Mouse (Mus musculus) intestine, embryonic 14.5 days (tissue): ENCODE data around the gene Bod1l. TPM values are rescaled to one million over a fixed set of nuclear protein-coding genes. Genes with fewer than 3 reads are reported as not detected.

Source experiments
- ATAC-seq: fragments of 200-750 bp; cut with Nextera tagmentation; replicated peaks from 2 replicates; pipeline ENCODE4 v1.8.0; 2017; ENCODE audit warnings: low read depth, moderate number of reproducible peaks, moderate TSS enrichment, moderate library complexity; ENCODE audit not compliant: low FRiP score, low TSS enrichment
- DNase-seq: peaks from one replicate; pipeline ENCODE4 v3.0.0-alpha.2; 2018; ENCODE audit warnings: low spot score
- H3K27ac ChIP-seq: fragments of 300-500 bp; sonication (generic); 2 replicates; pipeline ENCODE4 v1.5.1; 2014; ENCODE audit warnings: low read depth, mild to moderate bottlenecking, control low read depth
- H3K27me3 ChIP-seq: fragments of 300-500 bp; sonication (generic); replicated peaks from 2 replicates; pipeline ENCODE4 v1.6.1; 2014; ENCODE audit warnings: low read length, control low read depth; ENCODE audit not compliant: control insufficient read depth, insufficient read depth
- H3K36me3 ChIP-seq: fragments of 300-500 bp; sonication (generic); 2 replicates; pipeline ENCODE4 v1.6.1; 2014; ENCODE audit warnings: low read length, control low read depth; ENCODE audit not compliant: control insufficient read depth, insufficient read depth
- H3K4me1 ChIP-seq: fragments of 300-500 bp; sonication (generic); replicated peaks from 2 replicates; pipeline ENCODE4 v1.6.1; 2014; ENCODE audit warnings: low read length, control low read depth, mixed read lengths; ENCODE audit not compliant: control insufficient read depth, insufficient read depth
- H3K4me2 ChIP-seq: fragments of 300-500 bp; sonication (generic); 2 replicates; pipeline ENCODE4 v1.6.1; 2014; ENCODE audit warnings: low read length
- H3K4me3 ChIP-seq: fragments of 300-500 bp; sonication (generic); 2 replicates; pipeline ENCODE4 v1.5.1; 2014; ENCODE audit warnings: low read depth, low read length, control low read depth, mixed read lengths
- H3K9ac ChIP-seq: fragments of 300-500 bp; sonication (generic); 2 replicates; pipeline ENCODE4 v1.6.1; 2014; ENCODE audit warnings: mild to moderate bottlenecking, low read length
- H3K9me3 ChIP-seq: fragments of 300-500 bp; sonication (generic); 2 replicates; pipeline ENCODE4 v1.6.1; 2016; ENCODE audit warnings: low read length, control low read depth; ENCODE audit not compliant: control insufficient read depth
- WGBS: fragments of 180-500 bp; shearing (Covaris S2); extraction: QIAGEN DNeasy Blood & Tissue Kit; methylation state at CpG from one replicate; pipeline ENCODE4 v1.1.7; 2014; 5-methylcytosine and 5-hydroxymethylcytosine counted together
- polyA plus RNA-seq: library from polyadenylated mRNA; unstranded; fragments of >200 nt; fragmentation: Nextera tagmentation; extraction: Ambion mirVana; gene quantifications from 2 replicates; pipeline ENCODE4 v1.2.1, GENCODE M21; 2014

Gene Bod1l
- polyA plus RNA-seq, 1 experiment from 2014 or later, result 20.8 TPM

DNA sequence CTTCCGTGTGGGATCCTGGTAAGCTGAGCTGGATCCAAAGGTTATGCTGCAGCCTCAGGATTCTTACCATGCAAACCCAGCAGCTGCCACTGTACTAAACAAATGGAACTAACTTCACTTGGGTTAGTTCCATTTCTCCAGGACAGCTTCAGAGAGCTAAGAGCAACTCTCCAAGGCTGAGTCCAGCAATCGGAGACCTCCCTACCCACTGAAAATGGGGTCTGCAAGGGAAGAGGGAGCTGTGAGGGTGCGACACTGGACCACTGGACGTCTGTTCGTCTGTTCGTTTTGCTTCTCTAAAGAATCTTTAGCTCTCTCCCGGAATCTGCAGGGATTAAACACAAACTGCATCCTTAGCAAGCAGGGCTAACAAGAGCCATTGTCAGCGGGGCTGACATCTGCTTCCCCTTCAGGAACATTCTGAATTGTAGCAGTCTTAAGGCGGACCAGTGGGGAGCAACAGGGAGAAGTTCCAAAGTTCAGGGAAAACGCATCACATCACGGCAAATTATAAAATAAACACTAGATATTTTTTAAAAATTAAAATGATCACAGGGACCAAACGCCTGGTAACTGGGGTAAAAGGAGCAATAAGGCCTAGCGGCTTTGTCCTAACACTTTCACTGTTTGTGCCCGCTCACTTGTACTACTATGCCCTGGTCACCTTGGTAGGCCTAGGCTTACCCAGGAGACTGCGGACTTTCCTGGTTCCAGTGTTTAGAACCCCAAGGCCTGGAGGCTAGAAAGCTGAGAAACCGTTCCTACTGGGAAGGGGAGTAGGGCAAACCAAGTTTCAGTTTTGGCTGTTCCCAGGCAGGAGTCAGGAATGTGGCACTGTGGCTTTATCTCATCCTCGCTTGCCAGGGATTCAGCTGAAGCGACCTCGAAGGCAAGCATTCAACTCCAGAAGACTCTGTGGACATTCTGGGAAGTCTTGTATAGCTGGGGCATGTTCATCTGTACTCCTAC is 85.2 kb downstream of the Bod1l start:
- Histone ChIP-seq H3K9me3 (no peaks in the 10 kb centered on the region), H3K27me3 (peaks cover 95% of the 10 kb centered on the region), H3K4me1 (0 out of 2 replicates have a peak, but pooled peaks cover 7% of the 10 kb centered on the region), H3K4me3 (no peak overlapping the region), H3K36me3 (no peaks in the 10 kb centered on the region), H3K9ac (no peak overlapping the region), H3K27ac (no peak overlapping the region), H3K4me2 (peak overlapping the region; percentile 20; the same call in 1 of the 2 replicates)
- DNase-seq, result peak; percentile 53
- 42% methylated on average over 19 of the region's 19 CpGs for WGBS
- ATAC-seq, result no peak

DNA sequence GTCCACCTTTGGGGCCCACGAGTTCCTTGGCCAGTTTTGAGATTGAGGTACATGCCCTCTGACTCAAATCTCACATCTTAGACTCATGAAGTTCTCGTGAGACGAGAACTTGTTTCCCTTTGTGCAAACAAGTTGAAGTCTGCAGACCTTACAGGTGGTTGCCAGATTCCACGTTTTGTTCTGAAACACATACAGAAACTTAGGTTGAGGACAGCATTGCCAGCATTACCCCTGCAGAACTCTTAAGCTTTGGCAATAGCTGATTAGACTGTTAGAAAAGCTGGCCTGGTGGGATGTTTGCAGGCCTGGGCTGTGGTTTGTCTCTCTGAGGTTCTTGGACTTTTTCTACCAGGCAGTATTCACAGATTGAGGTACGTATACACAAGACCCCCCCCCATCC is 86.8 kb downstream of the Bod1l start:
- 38% methylated on average over 5 of the region's 5 CpGs for WGBS
- no peaks in the 10 kb centered on the region for H3K36me3 ChIP-seq
- H3K4me2 ChIP-seq, result no peak overlapping the region
- no peak overlapping the region for H3K4me3 ChIP-seq
- peak; percentile 50 for DNase-seq
- H3K27me3 ChIP-seq, result peaks cover 93% of the 10 kb centered on the region
- H3K4me1 ChIP-seq, result 0 out of 2 replicates have a peak, but pooled peaks cover 7% of the 10 kb centered on the region
- no peak for ATAC-seq
- H3K9me3 ChIP-seq, result no peaks in the 10 kb centered on the region
- H3K9ac ChIP-seq, result no peak overlapping the region
- no peak overlapping the region for H3K27ac ChIP-seq

DNA sequence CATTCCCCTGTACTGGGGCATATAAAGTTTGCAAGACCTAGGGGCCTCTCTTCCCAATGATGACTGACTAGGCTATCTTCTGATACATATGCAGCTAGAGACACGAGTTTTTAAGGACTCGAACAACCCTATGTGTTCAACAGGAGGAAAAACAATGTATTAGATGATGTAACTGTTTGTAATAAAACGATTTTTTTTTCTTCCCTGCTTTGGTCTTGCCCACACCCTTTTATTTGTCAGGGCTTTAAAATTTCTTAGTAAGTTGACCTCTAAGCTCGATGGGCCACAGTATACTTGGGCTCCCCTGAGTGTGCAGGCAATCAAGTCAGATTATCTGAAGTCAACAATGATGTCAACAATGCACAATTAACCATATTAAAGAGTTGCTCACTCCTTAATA is 87.7 kb downstream of the Bod1l start:
- H3K27ac ChIP-seq, result no peak overlapping the region
- H3K9me3 ChIP-seq, result no peaks in the 10 kb centered on the region
- H3K9ac ChIP-seq, result no peak overlapping the region
- WGBS, result 25% methylated on average over 4 of the region's 4 CpGs
- no peak overlapping the region for H3K4me2 ChIP-seq
- DNase-seq, result no peak
- H3K4me1 ChIP-seq, result 0 out of 2 replicates have a peak, but pooled peaks cover 1% of the 10 kb centered on the region
- H3K27me3 ChIP-seq, result peaks cover 93% of the 10 kb centered on the region
- H3K4me3 ChIP-seq, result no peak overlapping the region
- H3K36me3 ChIP-seq, result no peaks in the 10 kb centered on the region
- no peak for ATAC-seq

DNA sequence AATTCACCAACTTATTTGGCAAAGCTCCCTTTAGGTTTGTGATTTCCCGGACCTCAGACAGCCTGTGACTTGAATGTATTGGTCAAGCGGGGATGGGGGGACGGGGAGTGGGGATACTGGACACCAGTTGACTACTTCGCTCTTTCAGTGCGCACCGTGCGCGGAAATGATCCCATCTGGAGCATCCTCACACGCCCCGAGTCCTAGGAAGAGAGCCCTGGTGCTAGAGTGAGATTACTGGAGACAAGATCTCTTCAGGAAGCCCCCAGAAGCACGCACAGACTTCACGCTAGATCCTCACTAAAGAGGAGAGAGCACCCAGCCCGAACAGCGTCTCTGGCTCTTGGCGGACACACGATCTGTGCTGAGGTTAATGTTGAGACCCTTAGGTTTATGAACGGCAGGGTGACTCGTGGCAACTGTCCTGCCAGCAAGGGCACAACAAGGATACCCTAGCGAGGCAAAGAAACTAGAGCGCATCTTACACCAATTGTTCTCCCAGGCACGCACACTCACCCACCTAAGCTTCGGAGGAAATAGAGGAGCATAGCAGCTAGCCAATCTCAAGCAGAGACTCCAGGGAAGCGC is 88.6 kb downstream of the Bod1l start:
- Histone ChIP-seq H3K9me3 (no peaks in the 10 kb centered on the region), H3K27ac (no peak overlapping the region), H3K27me3 (peaks cover 95% of the 10 kb centered on the region), H3K4me2 (peak overlapping the region; percentile 43), H3K4me1 (no peaks in the 10 kb centered on the region), H3K36me3 (no peaks in the 10 kb centered on the region), H3K9ac (no peak overlapping the region), H3K4me3 (peak overlapping the region; percentile 22; the same call in 1 of the 2 replicates)
- ATAC-seq, result no peak
- 3% methylated on average over 23 of the region's 23 CpGs for WGBS
- DNase-seq, result peak; percentile 65

DNA sequence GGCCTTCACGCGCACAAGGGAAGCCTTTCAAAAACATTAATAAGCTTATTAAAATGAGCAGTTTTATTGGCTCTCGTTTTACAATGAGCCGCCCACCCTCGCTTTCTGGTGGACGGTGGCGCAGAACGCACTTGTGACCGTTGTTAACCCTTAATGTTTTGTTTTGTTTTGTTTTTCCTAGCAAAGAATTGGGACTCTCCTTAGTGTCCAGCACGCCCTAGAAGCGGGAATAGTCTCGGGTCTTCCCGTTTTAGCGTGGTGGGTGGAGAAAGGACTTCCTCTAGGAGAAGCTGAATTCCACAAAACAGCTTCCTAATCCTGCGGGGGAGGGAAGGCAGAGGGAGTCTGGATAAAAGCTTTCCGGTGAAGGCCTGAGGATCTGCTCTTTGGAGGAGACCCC is 89.3 kb downstream of the Bod1l start:
- 3% methylated on average over 16 of the region's 16 CpGs for WGBS
- DNase-seq (peak; percentile 70), ATAC-seq (no peak)
- Histone ChIP-seq H3K4me2 (peak overlapping the region; percentile 43), H3K36me3 (no peaks in the 10 kb centered on the region), H3K27ac (no peak overlapping the region), H3K9me3 (no peaks in the 10 kb centered on the region), H3K27me3 (peaks cover 95% of the 10 kb centered on the region), H3K4me3 (peak overlapping the region; percentile 22), H3K4me1 (no peaks in the 10 kb centered on the region), H3K9ac (no peak overlapping the region)

DNA sequence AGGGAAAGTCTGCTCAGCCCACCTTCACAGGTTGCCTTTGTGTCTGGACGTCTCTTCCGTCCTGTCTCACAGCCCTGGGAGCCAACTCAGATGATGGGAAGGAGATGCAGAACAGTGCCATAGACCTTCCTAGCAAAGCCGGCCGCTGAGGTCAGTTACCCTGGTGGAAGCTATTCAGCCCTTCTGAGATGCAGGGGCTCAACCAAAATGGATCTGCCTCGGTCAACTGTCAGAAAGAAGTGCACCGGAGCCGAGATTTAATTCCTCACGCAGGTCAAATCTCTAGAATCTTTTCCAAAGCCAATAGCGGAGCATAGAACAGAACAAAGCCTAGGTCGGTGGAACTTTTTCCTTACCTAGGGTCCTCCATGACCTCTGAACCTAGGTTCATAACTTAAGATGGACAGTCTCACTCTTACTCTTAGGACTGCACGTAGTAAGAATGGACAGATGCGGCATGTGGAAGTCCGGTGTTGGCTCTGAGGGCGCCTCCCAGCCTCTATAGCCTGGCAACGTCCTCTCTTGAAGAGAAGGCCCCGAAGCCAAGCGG is 89.8 kb downstream of the Bod1l start:
- no peak overlapping the region for H3K9ac ChIP-seq
- WGBS, result 8% methylated on average over 17 of the region's 17 CpGs
- peaks cover 95% of the 10 kb centered on the region for H3K27me3 ChIP-seq

DNA sequence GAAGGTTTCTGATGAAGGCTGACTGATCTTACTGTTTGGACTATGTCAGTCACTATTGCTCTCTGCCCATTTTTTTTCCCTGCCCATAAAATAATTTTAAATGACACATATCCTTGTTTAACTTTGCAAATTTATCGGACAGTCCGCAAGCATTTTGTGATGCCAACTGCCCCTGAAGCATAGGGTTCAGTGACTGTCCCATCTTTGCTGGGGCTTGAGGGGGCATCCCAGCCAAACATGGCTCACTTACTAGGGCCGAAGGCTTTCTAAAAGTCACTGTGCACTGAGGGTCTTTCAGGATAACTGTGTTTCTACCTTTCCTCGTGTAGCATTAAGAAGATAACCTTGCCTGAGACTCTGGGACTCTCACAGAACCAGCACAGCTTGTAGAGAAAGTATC is 91.4 kb downstream of the Bod1l start:
- WGBS, result 43% methylated on average over 4 of the region's 4 CpGs

More for the DNA sequence above, 89.8 kb downstream of the Bod1l start:
- no peak overlapping the region for H3K27ac ChIP-seq
- no peaks in the 10 kb centered on the region for H3K4me1 ChIP-seq
- no peaks in the 10 kb centered on the region for H3K9me3 ChIP-seq
- DNase-seq, result no peak
- peak overlapping the region; percentile 22 for H3K4me3 ChIP-seq
- H3K36me3 ChIP-seq, result no peaks in the 10 kb centered on the region
- peak overlapping the region; percentile 43 for H3K4me2 ChIP-seq
- no peak for ATAC-seq

DNA sequence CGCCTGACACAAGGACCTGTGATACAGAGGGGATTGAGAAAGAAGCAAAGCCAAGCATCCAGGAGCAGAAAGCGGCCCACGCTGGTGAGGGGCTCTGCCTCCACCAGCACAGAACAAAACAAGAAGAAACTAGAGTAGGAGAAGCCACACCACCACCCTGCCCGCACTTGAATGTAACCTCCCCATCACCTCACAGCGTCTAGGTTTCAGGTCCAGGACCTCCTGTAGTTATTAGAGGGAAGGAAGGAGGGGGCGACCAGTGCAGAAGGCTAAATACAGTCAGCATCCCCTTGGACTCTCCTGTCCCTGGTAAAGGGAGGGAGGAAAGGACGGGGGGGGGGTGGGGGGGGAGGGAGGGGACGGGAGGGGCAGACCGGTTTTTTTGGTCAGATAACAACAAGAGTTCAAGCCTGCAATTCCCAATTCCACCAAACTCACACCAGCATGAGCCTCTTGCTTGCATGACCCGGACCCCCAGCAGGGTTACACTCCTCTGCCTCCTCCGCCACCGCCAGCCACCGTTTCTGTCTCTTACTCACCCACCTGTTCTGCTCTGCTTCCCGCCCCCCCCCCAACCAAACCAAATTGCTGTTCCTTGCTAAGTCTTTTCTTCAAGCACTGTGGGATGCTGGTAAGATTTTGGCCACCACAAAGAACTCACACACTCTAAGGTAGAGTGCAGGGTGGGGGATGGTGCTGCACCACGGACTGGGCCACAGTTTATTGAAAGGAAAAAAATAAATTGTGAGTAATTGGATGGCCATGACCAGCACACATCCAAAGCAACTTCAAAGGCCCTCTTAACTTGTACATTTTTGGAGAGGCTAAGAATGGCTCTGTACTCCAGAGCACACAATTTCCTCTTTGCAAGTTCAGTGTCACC is 99.0 kb downstream of the Bod1l start:
- no peak overlapping the region for H3K4me3 ChIP-seq
- 10% methylated on average over 13 of the region's 15 CpGs for WGBS
- H3K9me3 ChIP-seq, result no peaks in the 10 kb centered on the region
- ATAC-seq (no peak), DNase-seq (no peak)
- H3K4me2 ChIP-seq, result no peak overlapping the region
- H3K27ac ChIP-seq, result no peak overlapping the region
- peaks cover 71% of the 10 kb centered on the region for H3K27me3 ChIP-seq
- H3K36me3 ChIP-seq, result no peaks in the 10 kb centered on the region
- no peaks in the 10 kb centered on the region for H3K4me1 ChIP-seq
- H3K9ac ChIP-seq, result no peak overlapping the region

More for the DNA sequence above, 91.4 kb downstream of the Bod1l start:
- Histone ChIP-seq H3K4me2 (no peak overlapping the region), H3K9me3 (no peaks in the 10 kb centered on the region), H3K4me3 (no peak overlapping the region), H3K9ac (no peak overlapping the region), H3K27me3 (peaks cover 95% of the 10 kb centered on the region), H3K36me3 (no peaks in the 10 kb centered on the region), H3K27ac (no peak overlapping the region), H3K4me1 (no peaks in the 10 kb centered on the region)
- no peak for DNase-seq
- ATAC-seq, result no peak
